15 mouse cellular contexts compared by ENCODE assay signal in genomic region chr15:12053610-12054009, GRCm38 (mm10).
"Had no signal": no experiment of that assay in that cellular context is flagged by ENCODE, and none has a peak within 500 bp of the region (broad histone marks: within the 10 kb centered on the region; RNA-seq: fewer than 3 reads in every experiment).

No protein-coding gene starts in this region.

- ATAC-seq: hindbrain, postnatal 0 days; intestine, embryonic 16.5 days; liver, postnatal 0 days had no signal

- DNase-seq: gastrocnemius, postnatal 14 days; gastrocnemius, postnatal 36 days; heart, adult 11 months; heart, adult 2 months; heart, postnatal 14 days; heart, postnatal 36 days; kidney, adult 18-20 months; kidney, adult 8-10 months; kidney, postnatal 10 days; kidney, postnatal 25 days; liver; liver, embryonic 13.5 days; liver, postnatal 0 days had no signal
